Mouse (Mus musculus) layer of hippocampus, adult 2 months (tissue): Measurements from ENCODE around the gene Cfl2. TPM values are rescaled to one million over a fixed set of nuclear protein-coding genes. Genes with fewer than 3 reads are reported as not detected.
A peak's percentile ranks its signal among the peaks of the same experiment; 100 is the strongest.
"Not testable (repeated sequence)": the region's sequence is repeated elsewhere in the genome, so short reads cannot be mapped to it uniquely, and the experiment has no call there.

Experiments used
- DNase-seq, 2 experiments: peaks; one replicate each; pipeline ENCODE4 v3.0.0; 2022; ENCODE audit warnings: low spot score in 2 of 2
- H3K27ac ChIP-seq: fragments of 200-600 bp; 2 replicates; pipeline ENCODE4 v1.8.1; 2022
- H3K4me3 ChIP-seq: fragments of 200-600 bp; 2 replicates; pipeline ENCODE4 v1.8.1; 2022; ENCODE audit warnings: mild to moderate bottlenecking
- CTCF ChIP-seq: fragments of 200-600 bp; conservative IDR thresholded peaks from 2 replicates; pipeline ENCODE4 v1.8.1; 2022; ENCODE audit warnings: antibody characterized with exemption, mild to moderate bottlenecking, moderate library complexity
- long read RNA-seq, 2 experiments: library from polyadenylated mRNA; stranded (forward); transcript quantifications; one replicate each; pipeline ENCODE4 v2.0.0; 2021; ENCODE audit warnings: borderline mapping rate in 2 of 2
- total RNA-seq, 2 experiments: library from RNA; stranded (reverse); gene quantifications; 2 replicates each; pipeline ENCODE4 v1.2.3; 2021

Cfl2 gene
- total RNA-seq, result 10 to 100 TPM; 88.3 to 92.3 TPM
- long read RNA-seq, experiment 1, transcript Cfl2-201 (4 exons, 2,940 nt), result major isoform, 18 of 32 reads
- long read RNA-seq, experiment 1, partial matches to known transcripts, result 1 of 32 reads
- long read RNA-seq, experiment 1, other reads (novel, unspliced or antisense), result 11 of 32 reads
- long read RNA-seq, experiment 2, transcript Cfl2-201 (4 exons, 2,940 nt), result major isoform, 35 of 66 reads
- long read RNA-seq, experiment 2, transcript Cfl2-203 (4 exons, 1,128 nt), result minor isoform, 7 of 66 reads
- long read RNA-seq, experiment 2, partial matches to known transcripts, result 0 of 66 reads
- long read RNA-seq, experiment 2, other reads (novel, unspliced or antisense), result 21 of 66 reads

DNA sequence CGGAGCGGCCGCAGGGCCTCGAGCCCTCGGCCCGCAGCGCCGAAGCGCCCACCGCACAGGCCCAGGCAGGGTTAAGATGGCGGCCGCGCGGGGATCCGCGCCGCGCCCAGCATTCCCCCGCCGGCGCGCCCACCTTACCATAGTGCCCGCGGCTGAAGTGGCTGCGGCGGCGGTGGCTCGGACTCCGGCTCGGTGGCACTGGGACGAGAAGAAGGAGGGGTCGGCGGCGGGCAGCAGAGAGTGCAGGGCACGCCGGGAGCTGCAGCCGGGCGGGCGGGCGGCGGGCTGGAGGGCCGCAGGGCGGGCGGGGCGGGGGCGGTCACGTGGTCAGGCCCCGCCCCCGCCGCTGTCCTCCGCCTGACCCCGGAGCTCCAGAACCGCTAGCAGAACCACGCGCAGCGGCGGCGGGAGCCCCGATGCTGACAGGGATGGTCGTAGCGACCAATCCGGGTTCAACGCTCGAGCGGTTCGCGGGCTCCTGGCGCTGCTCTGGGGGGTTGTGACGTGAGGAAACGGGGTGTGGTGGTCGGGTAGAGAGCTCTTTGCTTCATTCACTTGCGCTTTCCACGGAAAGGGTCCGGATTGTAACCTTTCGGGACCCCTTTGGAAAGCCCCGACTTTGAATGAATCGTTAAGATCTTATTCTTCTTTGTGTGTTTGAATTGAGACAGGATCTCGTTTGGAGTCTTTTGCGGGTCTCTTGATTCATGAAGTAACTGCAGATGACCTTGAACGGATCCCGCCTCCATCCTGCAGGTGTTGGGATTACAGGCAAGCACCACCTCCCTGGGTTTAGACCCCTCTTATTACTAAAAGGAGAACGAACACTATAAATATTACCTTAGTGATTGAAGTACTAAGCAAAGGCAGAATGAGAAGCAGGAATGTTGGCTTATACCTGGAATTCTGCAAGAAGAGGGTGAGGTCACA, at the start of gene Cfl2:
Cfl2 (minus strand) TSS at position 272 of the 930 bp plus-strand sequence.
- peak within 1 kb of the TSS; percentile 94 for H3K4me3 ChIP-seq
- TF ChIP-seq CTCF, result peak; percentile 60
- peak; percentile 81 to 85 for DNase-seq

GRCm38 (mm10) chr12:54910387-54910786, 47.7 kb upstream of the Cfl2 start:
- H3K4me3 ChIP-seq, result no peak overlapping the region
- no peak for TF ChIP-seq CTCF

More for the DNA sequence above, at the start of gene Cfl2:
- H3K27ac ChIP-seq, result peak within 1 kb of the TSS; percentile 99

GRCm38 (mm10) chr12:54892559-54892958, 29.9 kb upstream of the Cfl2 start:
- not testable (repeated sequence) for DNase-seq, H3K27ac ChIP-seq, H3K4me3 ChIP-seq

More at GRCm38 (mm10) chr12:54910387-54910786, 47.7 kb upstream of the Cfl2 start:
- H3K27ac ChIP-seq, result no peak overlapping the region
- DNase-seq, result no peak

DNA sequence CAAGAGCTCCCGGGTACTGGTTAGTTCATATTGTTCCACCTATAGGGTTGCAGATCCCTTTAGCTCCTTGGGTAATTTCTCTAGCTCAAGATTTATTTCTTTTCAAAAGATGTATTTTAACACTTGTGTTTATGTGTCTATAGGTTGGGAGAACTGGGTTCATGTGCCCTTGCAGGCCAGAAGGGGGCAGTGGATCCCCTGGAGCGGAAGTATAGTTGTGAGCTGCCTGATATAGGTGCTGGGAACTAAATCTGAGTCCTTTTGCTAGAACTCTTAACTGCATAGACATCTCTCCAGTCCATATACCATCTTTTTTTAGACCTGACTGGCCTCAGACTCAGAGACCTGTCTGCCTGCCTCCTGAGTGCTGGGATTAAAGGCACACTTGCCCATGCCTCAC, 27.7 kb upstream of the Cfl2 start:
- Histone ChIP-seq H3K4me3 (no peak overlapping the region), H3K27ac (no peak overlapping the region)
- TF ChIP-seq CTCF, result 0 out of 2 replicates have a peak, but pooled peaks have one; percentile 12
- no peak for DNase-seq

DNA sequence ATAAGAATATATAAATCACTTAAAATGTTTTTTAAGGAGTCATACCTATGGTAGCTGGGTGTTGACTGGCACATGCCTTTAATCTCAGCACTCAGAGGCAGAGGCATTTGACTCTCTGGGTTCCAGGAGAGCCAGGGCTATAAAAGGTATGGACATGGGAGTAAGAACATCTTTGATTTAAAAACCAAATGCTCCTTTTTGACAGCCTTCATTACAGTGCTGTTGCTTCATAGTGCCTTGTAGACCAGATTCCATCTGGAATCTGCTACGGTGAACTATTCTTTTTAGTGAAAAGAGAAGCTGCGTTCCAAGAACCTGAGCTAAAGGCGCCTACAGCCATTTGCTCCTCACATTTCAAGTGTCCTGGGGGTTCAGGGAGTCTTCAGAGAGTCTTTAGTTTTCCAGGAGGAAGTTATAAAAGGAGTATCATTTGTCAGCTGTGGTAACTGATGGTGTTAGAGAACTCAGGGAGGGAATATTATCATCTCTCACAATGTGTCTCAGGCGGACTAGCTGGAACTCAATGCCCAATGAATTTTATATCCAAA, 25.0 kb upstream of the Cfl2 start:
- no peak for DNase-seq
- no peak for TF ChIP-seq CTCF
- Histone ChIP-seq H3K27ac (no peak overlapping the region), H3K4me3 (no peak overlapping the region)

DNA sequence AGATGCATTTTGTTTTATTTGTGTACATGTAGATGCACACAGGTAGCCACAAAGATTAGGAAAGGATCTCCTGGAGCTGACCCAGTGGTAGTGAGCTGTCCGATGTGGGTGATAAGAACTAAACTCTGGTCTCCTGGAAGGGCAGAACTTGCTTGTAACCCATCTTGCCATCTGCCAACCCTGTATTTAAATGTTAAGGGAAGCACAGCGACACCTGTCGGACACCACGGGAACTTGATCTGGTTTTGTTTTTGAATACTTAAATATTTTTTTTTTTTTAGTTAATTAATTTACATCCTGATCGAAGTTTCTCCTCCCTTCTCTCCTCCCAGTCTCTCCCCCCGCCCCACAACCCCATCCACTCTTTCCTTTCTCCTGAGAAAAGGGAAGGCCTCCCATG, 17.0 kb upstream of the Cfl2 start:
- H3K4me3 ChIP-seq, result no peak overlapping the region
- TF ChIP-seq CTCF, result peak; percentile 91
- no peak overlapping the region for H3K27ac ChIP-seq
- DNase-seq, result peak; percentile 13 to 63

DNA sequence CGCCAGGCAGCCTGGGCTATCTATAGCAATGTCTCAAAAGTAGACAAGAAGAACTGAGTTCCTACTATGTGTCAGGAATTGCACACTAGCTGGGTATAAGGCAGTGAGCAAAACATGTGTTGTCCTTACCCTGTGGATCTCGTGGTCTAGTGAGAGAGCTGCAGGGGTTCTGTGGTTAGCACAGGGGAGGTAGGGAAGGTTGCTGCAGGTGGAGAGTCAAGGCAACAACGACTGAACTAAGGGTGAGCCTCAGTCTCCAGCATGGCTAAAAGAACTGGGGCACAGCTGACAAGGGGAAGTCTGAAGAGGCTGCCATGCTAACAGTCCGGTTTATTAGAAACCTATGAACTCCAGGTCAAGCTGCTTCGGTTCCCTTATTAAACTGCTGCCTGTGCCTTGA, 16.5 kb upstream of the Cfl2 start:
- no peak for TF ChIP-seq CTCF
- H3K27ac ChIP-seq, result no peak overlapping the region
- DNase-seq, result no peak
- no peak overlapping the region for H3K4me3 ChIP-seq

DNA sequence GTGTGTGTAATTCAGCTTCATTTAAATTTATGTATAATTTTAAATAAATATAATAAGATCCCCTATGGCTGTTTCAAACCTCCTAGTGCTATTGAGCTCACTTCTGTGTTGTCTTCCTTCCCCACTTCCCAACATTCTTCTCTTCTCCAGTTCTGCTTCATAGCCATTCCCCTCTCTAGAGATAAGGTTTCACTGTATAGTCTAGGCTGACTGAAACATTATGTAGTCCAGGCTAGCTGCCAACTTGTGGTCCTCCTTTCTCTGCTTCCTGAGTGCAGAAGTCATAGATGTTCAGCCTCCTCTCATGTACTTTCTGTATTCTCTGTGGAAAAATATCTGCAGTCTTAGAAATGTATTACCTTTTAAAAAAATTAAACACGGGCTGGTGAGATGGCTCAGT, 15.2 kb upstream of the Cfl2 start:
- no peak for DNase-seq
- no peak for TF ChIP-seq CTCF
- H3K27ac ChIP-seq, result no peak overlapping the region
- H3K4me3 ChIP-seq, result no peak overlapping the region

- H3K27ac ChIP-seq, result no peak overlapping the region
- H3K4me3 ChIP-seq, result no peak overlapping the region
- no peak for TF ChIP-seq CTCF
- no peak for DNase-seq
Observed at GRCm38 (mm10) chr12:54876879-54877278, 14.2 kb upstream of the Cfl2 start.

DNA sequence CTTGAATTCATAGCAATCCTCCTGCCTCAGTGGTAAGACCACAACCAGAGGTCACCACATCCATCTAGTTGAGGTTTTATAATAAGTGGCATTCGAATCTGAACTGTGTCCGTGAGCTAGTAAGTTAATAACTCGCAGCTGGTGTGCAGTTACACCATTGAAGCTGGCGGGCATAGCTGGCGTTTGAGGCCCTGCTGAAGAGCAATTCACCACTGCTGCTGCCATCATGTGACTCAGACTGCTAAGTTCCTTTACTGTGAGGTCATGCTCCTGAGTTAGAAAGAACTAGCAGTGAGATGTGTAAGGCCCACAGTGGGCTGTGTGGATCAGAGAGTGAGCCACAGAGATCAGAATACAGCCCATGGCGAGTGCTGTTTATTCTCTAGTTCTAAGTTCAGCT, 12.0 kb upstream of the Cfl2 start:
- Histone ChIP-seq H3K27ac (no peak overlapping the region), H3K4me3 (no peak overlapping the region)
- DNase-seq, result no peak
- no peak for TF ChIP-seq CTCF

DNA sequence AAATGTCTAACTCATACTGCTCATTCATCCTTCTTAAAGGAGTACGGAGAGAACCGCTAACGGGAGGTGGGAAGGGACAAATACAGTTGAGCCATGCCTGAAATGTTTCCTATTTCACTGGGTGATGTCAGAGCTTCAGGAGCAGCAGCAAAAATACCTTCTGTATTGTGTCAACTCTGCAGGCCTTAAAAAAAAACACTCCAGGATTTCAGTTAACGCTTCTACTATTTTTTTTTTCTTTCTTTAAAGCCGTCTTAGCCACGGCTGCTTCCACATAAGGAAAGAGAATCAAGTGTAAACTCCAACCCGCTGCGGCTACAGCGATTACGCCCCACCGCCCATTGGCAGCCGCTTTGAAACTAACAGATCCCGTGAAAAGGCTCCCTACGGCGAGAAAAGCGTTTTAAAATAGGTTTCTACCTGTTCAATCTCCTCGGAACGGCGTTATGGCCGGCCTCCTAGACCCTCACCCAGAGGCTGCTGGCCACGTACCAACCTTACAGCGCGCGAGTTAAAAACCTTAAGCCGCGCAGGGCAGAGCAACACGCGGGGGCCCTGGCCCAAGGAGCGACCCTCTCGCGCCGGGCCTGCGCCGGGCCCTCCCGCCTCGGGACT, 579 bp downstream of the Cfl2 start:
- Histone ChIP-seq H3K27ac (peak overlapping the region; percentile 99), H3K4me3 (peak overlapping the region; percentile 94)
- DNase-seq, result peak; percentile 16 to 50
- TF ChIP-seq CTCF, result no peak

GRCm38 (mm10) chr12:54859531-54859930, 3.1 kb downstream of the Cfl2 start:
- H3K4me3 ChIP-seq, result no peak overlapping the region; the same call in 1 of the 2 replicates
- no peak for TF ChIP-seq CTCF
- peak overlapping the region; percentile 24; the same call in 1 of the 2 replicates for H3K27ac ChIP-seq
- peak in 1 of 2 experiments; percentile 8 for DNase-seq

DNA sequence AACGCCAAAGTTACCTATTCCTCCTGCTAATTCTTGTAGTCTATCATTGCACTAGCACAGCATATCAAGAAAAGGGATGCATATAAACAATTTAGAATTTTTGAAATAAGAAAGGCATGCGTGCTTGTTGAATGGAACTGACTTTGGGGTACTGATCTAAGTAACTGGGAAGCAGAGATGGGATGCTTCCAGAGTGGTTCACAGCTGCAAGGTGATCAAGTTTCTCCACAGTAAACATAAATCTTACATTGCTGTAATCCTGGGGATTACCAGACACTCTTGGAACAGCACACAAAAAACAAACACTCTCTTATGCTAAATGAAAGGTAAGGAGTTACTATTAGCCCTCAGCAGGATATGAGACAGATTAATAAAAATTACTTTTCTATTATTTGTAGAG, 12.1 kb downstream of the Cfl2 start:
- Histone ChIP-seq H3K4me3 (no peak overlapping the region), H3K27ac (no peak overlapping the region)
- TF ChIP-seq CTCF, result no peak
- no peak for DNase-seq
